Mouse (Mus musculus) left cerebral cortex, adult 2 months (tissue): Measurements from ENCODE around the gene Grm4. TPM values are rescaled to one million over a fixed set of nuclear protein-coding genes. Genes with fewer than 3 reads are reported as not detected.
"Not testable (repeated sequence)": the region's sequence is repeated elsewhere in the genome, so short reads cannot be mapped to it uniquely, and the experiment has no call there.

Experiments
- DNase-seq, 2 experiments: peaks; one replicate each; pipeline ENCODE4 v3.0.0; 2021 to 2022; ENCODE audit warnings: low spot score in 2 of 2, mixed read lengths in 1 of 2; ENCODE audit errors: extremely low spot score in 1 of 2
- H3K27ac ChIP-seq: fragments of 200-600 bp; 2 replicates; pipeline ENCODE4 v1.8.1; 2022
- H3K4me3 ChIP-seq: fragments of 200-600 bp; 2 replicates; pipeline ENCODE4 v1.8.1; 2022
- CTCF ChIP-seq: fragments of 200-600 bp; IDR thresholded peaks from 2 replicates; pipeline ENCODE4 v1.8.1; 2022; ENCODE audit warnings: antibody characterized with exemption, mild to moderate bottlenecking, moderate library complexity
- intact Hi-C: fragments of 180-260 bp; cut with DNase I; formaldehyde crosslinking; loops from one replicate; pipeline ENCODE4 v1.15.1; 2025
- total RNA-seq, 2 experiments: library from RNA; stranded (reverse); gene quantifications; 2 replicates each; pipeline ENCODE4 v1.2.3; 2021

The Grm4 gene
- total RNA-seq, 2 experiments from 2014 or later: 19.9 to 29.7 TPM

DNA sequence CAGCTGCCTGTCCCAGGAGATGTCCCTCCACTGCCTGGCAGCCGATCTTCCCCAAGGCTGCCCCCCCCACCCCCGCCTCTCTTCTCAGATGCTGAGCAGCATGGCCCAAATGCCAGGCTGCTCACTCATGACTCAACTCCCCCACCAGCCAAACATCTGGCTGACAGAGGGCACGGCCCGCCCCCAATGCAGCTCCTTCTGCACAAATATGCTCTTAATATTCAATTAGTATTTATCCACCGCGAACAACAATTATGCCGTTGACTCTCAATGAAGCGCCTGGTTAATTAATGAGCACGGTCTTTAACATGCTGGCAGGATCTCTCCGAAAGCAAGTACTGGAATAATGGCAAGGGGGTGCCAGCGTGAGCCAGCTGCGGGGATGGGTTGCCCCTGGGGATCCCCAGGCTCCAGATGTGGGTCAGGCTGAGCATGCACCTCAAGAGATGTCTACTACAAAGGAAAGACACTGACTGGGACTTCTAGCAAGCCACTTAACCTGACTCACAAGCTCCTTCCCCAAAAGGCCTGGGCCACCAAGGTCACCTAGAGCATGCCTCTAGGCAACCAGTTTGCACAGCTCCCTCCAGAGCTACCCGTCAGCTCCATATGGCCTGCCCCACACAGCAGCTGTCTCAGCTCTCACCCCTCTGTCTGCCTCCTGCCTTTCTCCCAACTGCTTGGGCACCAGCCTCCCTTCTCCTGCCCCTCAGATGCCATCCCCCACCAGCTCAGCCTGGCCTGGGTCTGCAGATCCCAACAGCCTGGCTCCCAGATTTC is 131.8 kb downstream of the Grm4 start:
- Histone ChIP-seq H3K4me3 (no peak overlapping the region), H3K27ac (no peak overlapping the region)
- TF ChIP-seq CTCF: no peak
- DNase-seq: no peak
- intact Hi-C loops: no loop called here

GRCm38 (mm10) chr17:27386438-27386837 is 134.8 kb downstream of the Grm4 start:
- intact Hi-C loops: no loop called here
- DNase-seq: no peak
- H3K4me3 ChIP-seq: no peak overlapping the region
- H3K27ac ChIP-seq: no peak overlapping the region
- no peak for TF ChIP-seq CTCF

DNA sequence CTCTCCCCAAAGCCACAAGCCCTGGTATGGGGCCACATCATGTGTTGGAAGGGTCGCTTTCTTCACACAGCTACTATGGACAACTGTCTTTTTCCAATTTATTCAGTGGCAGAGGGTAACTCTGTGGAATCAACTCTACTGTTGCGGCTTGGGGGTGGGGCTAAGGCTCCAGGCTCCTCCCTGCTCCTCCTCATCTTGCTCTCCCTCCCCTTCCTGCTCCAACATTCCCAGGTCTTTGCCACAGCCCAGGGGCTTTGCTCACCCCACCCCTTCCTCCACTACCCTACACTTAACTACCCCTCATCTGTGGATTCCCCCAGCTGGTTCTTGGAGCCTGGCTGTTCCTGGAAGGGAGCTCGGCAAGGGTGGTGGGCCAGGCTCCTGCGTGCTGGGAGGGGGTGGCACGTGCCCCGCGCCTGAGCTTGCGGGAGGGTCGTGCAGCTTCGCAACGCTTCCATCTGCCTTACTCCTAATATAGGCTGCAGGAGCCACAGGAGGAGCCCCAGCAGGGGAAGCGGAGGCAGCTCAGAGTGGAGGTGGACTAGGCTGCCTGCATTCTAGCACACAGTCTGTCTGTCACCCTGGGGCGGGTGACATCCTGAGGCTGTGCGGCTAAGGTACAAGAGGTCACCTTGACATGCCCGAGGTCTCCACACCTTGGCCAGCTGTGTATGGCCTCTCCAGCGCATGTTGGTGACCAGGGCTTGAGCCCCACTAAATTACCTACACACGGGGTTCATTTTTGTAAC is 135.5 kb downstream of the Grm4 start:
- intact Hi-C loops: no loop called here
- H3K4me3 ChIP-seq: no peak overlapping the region
- TF ChIP-seq CTCF: no peak
- no peak overlapping the region for H3K27ac ChIP-seq
- DNase-seq: peak; percentile 20

DNA sequence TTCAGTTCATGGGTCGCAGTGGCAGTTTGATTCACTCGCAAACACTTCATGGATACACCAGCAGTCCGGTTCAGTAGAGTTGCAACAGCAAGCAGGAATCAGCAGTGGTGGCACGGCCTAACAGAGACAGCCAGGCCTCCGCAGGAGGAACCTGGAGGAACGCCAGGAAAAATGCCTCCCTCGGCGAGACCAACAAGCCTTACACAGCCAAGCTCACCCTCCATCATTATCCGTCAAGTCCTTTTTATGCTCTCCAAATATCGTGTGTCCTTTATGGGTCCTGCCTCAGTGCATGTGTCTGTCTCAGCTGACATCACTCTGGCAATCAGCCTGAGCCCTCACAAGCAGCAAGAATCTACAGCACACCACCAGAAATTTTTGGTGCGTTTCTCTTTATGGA is 138.3 kb downstream of the Grm4 start:
- intact Hi-C loops: no loop called here
- Histone ChIP-seq H3K4me3 (no peak overlapping the region), H3K27ac (no peak overlapping the region)
- no peak for DNase-seq
- no peak for TF ChIP-seq CTCF

DNA sequence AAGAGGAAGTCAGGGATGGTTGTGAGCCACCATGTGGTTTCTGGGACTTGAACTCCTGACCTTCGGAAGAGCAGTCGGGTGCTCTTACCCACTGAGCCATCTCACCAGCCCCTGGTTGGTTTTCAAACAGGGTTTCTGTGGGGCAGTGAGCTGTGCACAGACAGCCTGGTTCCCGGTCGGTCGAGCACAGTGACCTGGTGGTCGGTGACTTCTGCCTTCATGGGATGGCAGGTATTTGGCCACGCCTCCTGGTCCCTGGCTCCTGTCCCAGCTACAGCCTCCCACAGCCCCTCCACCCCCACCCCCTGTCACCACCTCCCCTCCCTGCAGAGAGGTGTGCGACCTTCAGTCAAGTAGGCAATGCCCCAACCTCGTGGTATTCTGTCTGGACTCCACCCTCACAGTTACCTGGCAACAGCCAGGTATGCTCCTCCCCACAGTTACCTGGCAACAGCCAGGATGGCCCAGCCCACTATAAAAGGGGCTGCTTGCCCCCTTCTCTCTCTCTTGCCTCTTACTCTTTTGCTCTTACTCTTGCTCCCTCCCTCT is 140.2 kb downstream of the Grm4 start:
- H3K27ac ChIP-seq, intact Hi-C loops, DNase-seq, H3K4me3 ChIP-seq: not testable (repeated sequence)

DNA sequence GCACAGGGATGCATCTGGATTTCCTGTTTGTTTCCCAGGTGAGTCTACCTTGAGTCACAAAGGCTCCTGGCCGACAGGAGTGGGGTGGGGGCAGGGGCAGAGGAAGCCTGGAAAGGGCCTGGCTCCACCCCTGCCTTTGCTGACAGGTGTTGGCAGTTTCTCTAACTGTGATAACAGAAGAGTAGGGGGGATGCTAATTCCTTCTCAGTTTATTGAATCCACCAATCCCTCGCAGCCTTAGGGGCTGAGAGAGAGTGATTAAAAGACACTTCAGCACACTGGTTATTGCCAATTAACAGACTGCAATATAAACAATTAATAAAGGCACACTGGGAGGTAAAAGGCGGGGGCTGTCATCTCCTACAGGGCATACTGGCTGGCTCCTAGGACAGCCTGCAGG is 142.2 kb downstream of the Grm4 start:
- no peak overlapping the region for H3K4me3 ChIP-seq
- intact Hi-C loops: no loop called here
- DNase-seq: no peak
- no peak for TF ChIP-seq CTCF
- no peak overlapping the region for H3K27ac ChIP-seq

GRCm38 (mm10) chr17:27377151-27377550 is 144.1 kb downstream of the Grm4 start:
- intact Hi-C loops: no loop called here
- no peak for DNase-seq
- Histone ChIP-seq H3K27ac (no peak overlapping the region), H3K4me3 (no peak overlapping the region)
- TF ChIP-seq CTCF: peak; percentile 17

- Histone ChIP-seq H3K4me3 (no peak overlapping the region), H3K27ac (no peak overlapping the region)
- intact Hi-C loops: no loop called here
- no peak for DNase-seq
- no peak for TF ChIP-seq CTCF
These were observed 145.7 kb downstream of the Grm4 start for GRCm38 (mm10) chr17:27375551-27375950.

Other genes with a start within 250 kb of the Grm4 start
- gene Hmga1, start 35.1 kb upstream of the Grm4 start, total RNA-seq: 10 to 100 TPM; 55.2 to 55.7 TPM
- 10 to 100 TPM; 86.7 to 93.8 TPM for gene AI413582, start 44.4 kb upstream of the Grm4 start, total RNA-seq
- gene Nudt3, start 102.1 kb upstream of the Grm4 start, total RNA-seq: 100 to 1,000 TPM; 550 to 603 TPM
- 1 to 10 TPM in 1 of 2 experiments, not detected in 1; 2.0 TPM for gene RPS10-NUDT3, start 113.8 kb upstream of the Grm4 start, total RNA-seq
- gene Rps10, start 115.3 kb upstream of the Grm4 start, total RNA-seq: 100 to 1,000 TPM; 444 to 464 TPM
- 100 to 1,000 TPM; 436 to 459 TPM for gene Pacsin1, start 134.1 kb upstream of the Grm4 start, total RNA-seq
- gene Spdef, start 207.6 kb upstream of the Grm4 start, total RNA-seq: under 1 TPM in 1 of 2 experiments, not detected in 1; 0.48 TPM